Mouse (Mus musculus) embryonic stem cell, embryonic (primary cell): ENCODE data around the gene Slc39a5.

Experiments
- CTCF ChIA-PET, 4 experiments: fragments of 300-600 bp in 2 of 4; fragments of 350-600 bp in 2 of 4; sonication (Branson Sonifier 250); formaldehyde crosslinking; loops; one replicate each; lab custom pipeline; 2022; ENCODE audit warnings: inconsistent platforms in 2 of 4; lab: Charles Lee
- POLR2A ChIA-PET, 4 experiments: fragments of 300-600 bp in 2 of 4; fragments of 350-600 bp in 2 of 4; sonication (Branson Sonifier 250); formaldehyde crosslinking; loops; one replicate each; lab custom pipeline; 2022; ENCODE audit warnings: antibody characterized with exemption in 4 of 4, inconsistent platforms in 1 of 4; lab: Charles Lee

Gene Slc39a5

DNA sequence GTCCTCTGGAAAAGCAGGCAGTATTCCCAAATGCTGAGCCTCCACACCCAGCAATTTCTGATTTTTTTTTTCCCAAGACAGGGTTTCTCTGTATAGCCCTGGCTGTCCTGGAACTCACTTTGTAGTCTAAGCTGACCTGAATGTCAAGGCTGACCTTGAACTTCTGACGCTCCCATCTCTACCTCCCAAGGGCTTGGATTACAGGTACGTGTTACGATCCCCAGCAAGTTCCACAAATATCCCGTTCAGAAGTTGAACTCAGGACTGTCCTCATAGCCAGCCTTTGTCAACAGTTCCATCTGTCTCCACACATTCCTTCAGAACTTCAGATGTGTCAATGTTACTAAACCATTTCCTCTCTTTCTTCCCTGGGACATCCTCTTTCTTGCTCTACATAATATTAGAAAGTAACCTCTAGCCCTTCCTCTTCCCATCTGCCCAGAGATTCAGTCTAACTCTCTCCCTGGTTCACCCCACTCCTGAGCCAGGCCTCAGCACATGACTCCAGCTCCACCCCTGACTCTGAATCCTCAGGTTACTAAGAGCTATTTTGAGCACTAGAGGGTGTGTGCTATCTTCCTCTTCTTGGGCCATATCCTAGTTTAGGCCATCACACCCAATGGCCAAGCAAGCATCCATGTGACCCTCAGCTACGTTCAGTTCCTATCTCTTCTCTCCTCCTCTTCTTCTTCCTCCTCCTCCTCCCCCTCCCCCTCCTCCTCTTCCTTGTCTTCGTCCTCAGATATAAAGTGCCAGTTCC, 27.9 kb downstream of the Slc39a5 start:
- ChIA-PET POLR2A (interaction anchor here (0.6 to 5.7 kb wide), 31 partner anchors 8 to 938 kb away, joined by 3 to 43 read pairs (median 4); partner anchors contain the start of genes Nabp2 (in 3 of the 4), Rnf41 (in 3 of the 4), Cnpy2 (in 2 of the 4) and Cs (in 2 of the 4)), CTCF (interaction anchor here (0.5 to 2.5 kb wide), 18 partner anchors 8 to 536 kb away, joined by 3 to 9 read pairs (median 4); partner anchors contain the start of genes Cnpy2 (in 1 of the 4), Nabp2 (in 1 of the 4) and Rnf41 (in 1 of the 4))

DNA sequence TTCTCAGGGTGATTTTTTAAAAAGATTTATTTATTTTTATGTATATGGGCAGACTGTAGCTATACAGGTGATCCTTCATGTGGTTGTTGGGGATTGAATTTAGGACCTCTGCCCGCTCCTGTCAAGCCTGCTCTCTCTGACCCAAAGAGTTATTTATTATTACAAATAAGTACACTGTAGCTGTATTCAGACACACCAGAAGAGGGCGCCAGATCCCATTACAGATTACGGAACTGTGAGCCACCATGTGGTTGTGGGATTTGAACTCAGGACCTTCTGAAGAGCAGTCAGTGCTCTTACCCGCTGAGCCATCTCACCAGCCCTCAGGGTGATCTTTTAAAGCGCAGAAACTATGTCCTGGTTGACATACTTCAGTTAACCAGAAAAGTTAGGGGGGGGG, 28.9 kb downstream of the Slc39a5 start:
- ChIA-PET CTCF (interaction anchor here (0.6 to 4.6 kb wide), 9 partner anchors 9 to 235 kb away, joined by 3 to 30 read pairs (median 4); no protein-coding TSS in a partner anchor), POLR2A (interaction anchor here in 2 of 4 experiments (0.6 to 7.1 kb wide), 11 partner anchors 31 to 551 kb away, joined by 3 to 42 read pairs (median 12); partner anchors contain the start of genes Zc3h10 (in 2 of the 2), Cnpy2 (in 1 of the 2), Myl6b (in 1 of the 2) and Nabp2 (in 1 of the 2))

- CTCF ChIA-PET = interaction anchor here (0.5 to 4.6 kb wide), 15 partner anchors 8 to 423 kb away, joined by 3 to 38 read pairs (median 4); partner anchors contain the start of genes Esyt1 (in 1 of the 4), Nabp2 (in 1 of the 4), Rnf41 (in 1 of the 4) and Smarcc2 (in 1 of the 4)
- POLR2A ChIA-PET = interaction anchor here (0.6 to 7.1 kb wide), 69 partner anchors 9 to 360 kb away, joined by 3 to 42 read pairs (median 5); partner anchors contain the start of genes Cnpy2 (in 3 of the 4), Myl6b (in 3 of the 4), Nabp2 (in 3 of the 4) and Rnf41 (in 3 of the 4)
Observed at GRCm38 (mm10) chr10:128370601-128371000, 30.4 kb downstream of the Slc39a5 start.

- POLR2A ChIA-PET = interaction anchor here (0.5 to 7.1 kb wide), 98 partner anchors 9 to 749 kb away, joined by 3 to 42 read pairs (median 4); partner anchors contain the start of genes Cnpy2 (in 3 of the 4), Myl6b (in 3 of the 4), Nabp2 (in 3 of the 4) and Rnf41 (in 3 of the 4)
- CTCF ChIA-PET = interaction anchor here (0.5 to 4.6 kb wide), 19 partner anchors 8 to 416 kb away, joined by 3 to 38 read pairs (median 4); partner anchors contain the start of genes Esyt1 (in 1 of the 4), Nabp2 (in 1 of the 4), Rnf41 (in 1 of the 4) and Smarcc2 (in 1 of the 4)
Observed at GRCm38 (mm10) chr10:128370021-128370420, 31.0 kb downstream of the Slc39a5 start.

- ChIA-PET POLR2A (interaction anchor here (0.5 to 7.1 kb wide), 104 partner anchors 7 to 749 kb away, joined by 3 to 42 read pairs (median 5); partner anchors contain the start of genes Cnpy2 (in 4 of the 4), Esyt1 (in 3 of the 4), Nabp2 (in 3 of the 4) and Pan2 (in 3 of the 4)), CTCF (interaction anchor here in 3 of 4 experiments (0.6 to 4.6 kb wide), 14 partner anchors 10 to 243 kb away, joined by 3 to 38 read pairs (median 5); partner anchors contain the start of genes Nabp2 (in 1 of the 3), Rnf41 (in 1 of the 3), Smarcc2 (in 1 of the 3) and Zc3h10 (in 1 of the 3))
Observed at GRCm38 (mm10) chr10:128369599-128369998, 31.4 kb downstream of the Slc39a5 start.

- CTCF ChIA-PET = interaction anchor here in 3 of 4 experiments (0.8 to 4.6 kb wide), 9 partner anchors 8 to 178 kb away, joined by 4 to 38 read pairs (median 6); partner anchors contain the start of genes Ankrd52 (in 1 of the 3), Nabp2 (in 1 of the 3), Rnf41 (in 1 of the 3) and Zc3h10 (in 1 of the 3)
- POLR2A ChIA-PET = interaction anchor here (0.5 to 7.1 kb wide), 80 partner anchors 8 to 532 kb away, joined by 3 to 42 read pairs (median 5); partner anchors contain the start of genes Cnpy2 (in 4 of the 4), Esyt1 (in 3 of the 4), Gls2 (in 3 of the 4) and Nabp2 (in 3 of the 4)
Observed at GRCm38 (mm10) chr10:128369218-128369543, 31.8 kb downstream of the Slc39a5 start.

- CTCF ChIA-PET = interaction anchor here (0.5 to 4.6 kb wide), 18 partner anchors 9 to 1142 kb away, joined by 3 to 38 read pairs (median 4); partner anchors contain the start of genes Ankrd52 (in 1 of the 4), Nabp2 (in 1 of the 4), Rnf41 (in 1 of the 4) and Zc3h10 (in 1 of the 4)
Observed at GRCm38 (mm10) chr10:128368402-128369217, 32.4 kb downstream of the Slc39a5 start, which contains the start of gene Coq10a. Coq10a (minus strand) TSS chr10:128368997.

DNA sequence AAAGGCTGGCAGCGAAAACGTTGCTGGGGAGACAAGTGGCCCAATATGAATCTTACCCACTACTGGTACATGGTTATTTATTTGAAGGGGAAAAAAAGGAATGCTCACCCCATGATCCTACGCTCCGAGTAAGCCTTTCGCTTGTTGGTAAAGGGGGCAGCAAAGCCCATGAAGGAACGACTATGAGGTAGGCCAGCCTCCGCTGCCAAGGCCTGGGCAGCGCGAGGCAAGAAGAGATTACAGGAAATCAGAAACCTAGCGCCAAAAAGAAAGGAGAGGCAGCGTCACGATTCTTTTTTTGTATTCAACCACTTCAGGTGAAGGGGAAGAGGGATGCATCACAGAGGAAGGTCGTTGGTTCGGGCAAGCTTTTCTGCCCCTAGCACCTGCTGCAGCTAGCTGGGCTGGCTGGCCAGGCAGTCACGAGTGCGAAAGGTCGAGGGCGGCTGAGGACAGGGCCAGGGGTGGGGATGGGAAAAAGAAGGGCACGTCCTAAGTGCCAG, 33.1 kb downstream of the Slc39a5 start:
- CTCF ChIA-PET = interaction anchor here (0.5 to 4.6 kb wide), 12 partner anchors 8 to 1141 kb away, joined by 3 to 38 read pairs (median 4); partner anchors contain the start of gene Ankrd52 (in 1 of the 4)

More at GRCm38 (mm10) chr10:128368402-128369217, 32.4 kb downstream of the Slc39a5 start, which contains the start of gene Coq10a:
- POLR2A ChIA-PET = interaction anchor here (0.5 to 7.1 kb wide), 84 partner anchors 7 to 1069 kb away, joined by 3 to 42 read pairs (median 5); partner anchors contain the start of genes Cnpy2 (in 4 of the 4), Esyt1 (in 3 of the 4), Gls2 (in 3 of the 4) and Nabp2 (in 3 of the 4)

GRCm38 (mm10) chr10:128362568-128362967, 38.5 kb downstream of the Slc39a5 start:
- POLR2A ChIA-PET = interaction anchor here in 3 of 4 experiments (0.6 to 2.9 kb wide), 16 partner anchors 10 to 185 kb away, joined by 3 to 13 read pairs (median 4); partner anchors contain the start of genes Ankrd52 (in 1 of the 3), Cnpy2 (in 1 of the 3), Pan2 (in 1 of the 3) and Zc3h10 (in 1 of the 3)
- CTCF ChIA-PET = interaction anchor here (0.6 to 1.5 kb wide), 19 partner anchors 8 to 534 kb away, joined by 3 to 13 read pairs (median 3); partner anchors contain the start of genes Cs (in 1 of the 4), Nabp2 (in 1 of the 4), Pa2g4 (in 1 of the 4) and Rnf41 (in 1 of the 4)

More for the DNA sequence above, 33.1 kb downstream of the Slc39a5 start:
- POLR2A ChIA-PET = interaction anchor here (0.5 to 7.1 kb wide), 55 partner anchors 9 to 1069 kb away, joined by 3 to 42 read pairs (median 6); partner anchors contain the start of genes Cnpy2 (in 3 of the 4), Nabp2 (in 3 of the 4), Pan2 (in 3 of the 4) and Rnf41 (in 3 of the 4)

GRCm38 (mm10) chr10:128361836-128362235, 39.2 kb downstream of the Slc39a5 start:
- ChIA-PET CTCF (interaction anchor here (0.6 to 1.5 kb wide), 15 partner anchors 9 to 535 kb away, joined by 3 to 8 read pairs (median 4); partner anchors contain the start of genes Cs (in 1 of the 4), Nabp2 (in 1 of the 4), Pa2g4 (in 1 of the 4) and Rnf41 (in 1 of the 4)), POLR2A (interaction anchor here (0.6 to 2.9 kb wide), 20 partner anchors 8 to 186 kb away, joined by 3 to 13 read pairs (median 4); partner anchors contain the start of genes Cnpy2 (in 2 of the 4), Ankrd52 (in 1 of the 4), Cs (in 1 of the 4) and Myl6 (in 1 of the 4))

DNA sequence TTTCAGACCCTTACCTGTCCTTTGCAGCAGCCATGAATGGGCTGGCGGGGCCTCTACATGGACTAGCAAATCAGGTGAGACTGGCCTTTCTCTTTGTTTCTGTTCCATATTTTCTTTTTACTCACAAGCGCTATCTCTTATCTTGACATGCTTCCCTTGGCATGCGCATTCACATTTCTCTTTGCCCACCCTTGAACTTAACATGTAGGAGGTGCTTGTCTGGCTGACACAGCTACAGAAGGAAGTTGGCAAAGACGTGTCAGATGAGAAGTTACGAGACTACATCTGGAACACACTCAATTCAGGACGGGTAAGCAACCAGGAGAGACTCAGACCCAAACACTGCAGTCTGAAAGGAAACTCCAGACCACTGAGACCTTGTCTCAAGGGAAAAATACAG, 41.8 kb downstream of the Slc39a5 start:
- ChIA-PET POLR2A (interaction anchor here in 3 of 4 experiments (0.7 to 4.3 kb wide), 27 partner anchors 9 to 406 kb away, joined by 3 to 36 read pairs (median 4); partner anchors contain the start of genes Coq10a (in 3 of the 3), Cnpy2 (in 2 of the 3), Ankrd52 (in 1 of the 3) and Cs (in 1 of the 3)), CTCF (interaction anchor here (0.5 to 3.0 kb wide), 64 partner anchors 7 to 304 kb away, joined by 3 to 38 read pairs (median 4); partner anchors contain the start of genes Coq10a (in 4 of the 4), Myl6b (in 2 of the 4), Nabp2 (in 2 of the 4) and Pan2 (in 2 of the 4))

DNA sequence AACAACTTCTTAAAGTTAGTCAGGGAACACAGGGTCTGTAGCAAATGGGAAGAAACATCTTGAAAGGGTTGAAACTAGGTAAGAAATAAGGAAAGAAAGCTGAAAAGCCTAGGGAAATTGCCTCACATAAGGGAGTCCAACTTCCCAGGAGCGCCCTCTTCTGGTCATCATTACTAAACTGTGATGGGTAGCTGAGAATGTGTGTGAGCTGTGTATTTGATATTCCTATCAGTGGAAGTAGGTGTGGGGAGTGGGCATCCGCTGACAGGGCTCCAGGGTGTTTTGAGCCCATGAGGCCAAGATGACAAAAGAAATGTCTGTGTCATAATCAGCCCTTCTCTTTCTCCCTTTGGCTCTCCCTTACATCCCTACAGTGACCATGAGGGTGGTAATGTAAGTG, 42.2 kb downstream of the Slc39a5 start:
- POLR2A ChIA-PET = interaction anchor here in 3 of 4 experiments (0.6 to 4.3 kb wide), 34 partner anchors 8 to 406 kb away, joined by 3 to 36 read pairs (median 4); partner anchors contain the start of genes Coq10a (in 3 of the 3), Cnpy2 (in 2 of the 3), Nabp2 (in 2 of the 3) and Rnf41 (in 2 of the 3)
- CTCF ChIA-PET = interaction anchor here (0.5 to 3.0 kb wide), 72 partner anchors 8 to 304 kb away, joined by 3 to 38 read pairs (median 4); partner anchors contain the start of genes Coq10a (in 4 of the 4), Nabp2 (in 2 of the 4), Pan2 (in 2 of the 4) and Rnf41 (in 2 of the 4)

DNA sequence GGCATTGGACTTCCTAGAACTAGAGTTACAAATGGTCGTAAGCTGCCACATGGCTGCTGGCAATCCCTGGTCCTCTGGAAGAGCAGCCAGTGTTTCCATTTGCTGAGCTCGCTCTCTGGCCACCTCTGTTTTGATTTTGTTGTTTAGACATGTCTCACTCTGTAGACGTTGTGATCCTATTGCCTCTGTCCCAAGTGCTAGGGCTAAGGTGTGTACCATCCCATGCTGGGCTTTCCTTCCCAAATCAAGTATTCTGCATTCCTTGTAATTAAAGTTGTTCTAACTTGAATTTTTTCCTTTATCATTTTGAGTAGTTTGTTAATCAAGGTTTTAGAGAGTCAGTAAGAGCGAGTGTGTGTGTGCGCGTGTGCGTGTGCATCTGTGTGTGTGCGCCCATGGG, 53.5 kb downstream of the Slc39a5 start:
- POLR2A ChIA-PET = interaction anchor here in 3 of 4 experiments (0.6 to 2.7 kb wide), 13 partner anchors 10 to 136 kb away, joined by 3 to 9 read pairs (median 3); partner anchors contain the start of genes Cs (in 2 of the 3), Cnpy2 (in 1 of the 3), Coq10a (in 1 of the 3) and Nabp2 (in 1 of the 3)

More for the DNA sequence above, 53.5 kb downstream of the Slc39a5 start:
- CTCF ChIA-PET = interaction anchor here in 3 of 4 experiments (0.6 to 2.2 kb wide), 4 partner anchors 11 to 15 kb away, joined by 3 to 9 read pairs (median 4); no protein-coding TSS in a partner anchor
